Mouse (Mus musculus): ENCODE results near the gene Dhcr24.
A peak's percentile ranks its signal among the peaks of the same experiment; 100 is the strongest.

The Dhcr24 gene

GRCm38 (mm10) chr4:106599415-106599814 lies 38.6 kb downstream of the Dhcr24 start:
- no peak for DNase-seq (ENCODE audit: extremely low read depth, low read depth, low spot score)

- no peak for DNase-seq (ENCODE audit: extremely low read depth, low read depth, low spot score)
Observed at GRCm38 (mm10) chr4:106600770-106601169, 39.9 kb downstream of the Dhcr24 start.

- no peak for DNase-seq (ENCODE audit: extremely low read depth, low read depth, low spot score)
Observed at GRCm38 (mm10) chr4:106606639-106607554, 46.1 kb downstream of the Dhcr24 start.

GRCm38 (mm10) chr4:106607905-106608304 lies 47.1 kb downstream of the Dhcr24 start:
- no peak for DNase-seq (ENCODE audit: extremely low read depth, low read depth, low spot score)

- no peak for DNase-seq (ENCODE audit: extremely low read depth, low read depth, low spot score)
Observed at GRCm38 (mm10) chr4:106613105-106613504, 52.3 kb downstream of the Dhcr24 start.

- DNase-seq (ENCODE audit: extremely low read depth, low read depth, low spot score): no peak
Observed at GRCm38 (mm10) chr4:106613560-106613959, 52.7 kb downstream of the Dhcr24 start.

GRCm38 (mm10) chr4:106614180-106614797 lies 53.5 kb downstream of the Dhcr24 start:
- DNase-seq (ENCODE audit: extremely low read depth, low read depth, low spot score): no peak

GRCm38 (mm10) chr4:106614881-106615280 lies 54.0 kb downstream of the Dhcr24 start:
- DNase-seq (ENCODE audit: extremely low read depth, low read depth, low spot score): no peak

- no peak for DNase-seq (ENCODE audit: extremely low read depth, low read depth, low spot score)
Observed at GRCm38 (mm10) chr4:106615637-106616036, 54.8 kb downstream of the Dhcr24 start.

GRCm38 (mm10) chr4:106617056-106617455 lies 56.2 kb downstream of the Dhcr24 start, which contains the start of gene Lexm:
Gene Lexm (minus strand): TSS chr4:106617241.
- DNase-seq (ENCODE audit: extremely low read depth, low read depth, low spot score): no peak

GRCm38 (mm10) chr4:106618898-106619297 lies 58.1 kb downstream of the Dhcr24 start:
- DNase-seq (ENCODE audit: extremely low read depth, low read depth, low spot score): no peak

GRCm38 (mm10) chr4:106621428-106621827 lies 60.6 kb downstream of the Dhcr24 start:
- no peak for DNase-seq (ENCODE audit: extremely low read depth, low read depth, low spot score)

GRCm38 (mm10) chr4:106622030-106622493 lies 61.2 kb downstream of the Dhcr24 start, which contains the start of gene Ttc22:
Gene Ttc22 (plus strand): TSS chr4:106622432.
- DNase-seq (ENCODE audit: extremely low read depth, low read depth, low spot score): peak; percentile 65

- DNase-seq (ENCODE audit: extremely low read depth, low read depth, low spot score): no peak
Observed at GRCm38 (mm10) chr4:106622712-106623111, 61.9 kb downstream of the Dhcr24 start.

- DNase-seq (ENCODE audit: extremely low read depth, low read depth, low spot score): no peak
Observed at GRCm38 (mm10) chr4:106624271-106624670, 63.4 kb downstream of the Dhcr24 start.

GRCm38 (mm10) chr4:106627809-106628208 lies 67.0 kb downstream of the Dhcr24 start:
- no peak for DNase-seq (ENCODE audit: extremely low read depth, low read depth, low spot score)

- DNase-seq (ENCODE audit: extremely low read depth, low read depth, low spot score): no peak
Observed at GRCm38 (mm10) chr4:106628650-106629360, 68.0 kb downstream of the Dhcr24 start.

- DNase-seq (ENCODE audit: extremely low read depth, low read depth, low spot score): no peak
Observed at GRCm38 (mm10) chr4:106629374-106629773, 68.5 kb downstream of the Dhcr24 start.

GRCm38 (mm10) chr4:106630333-106631220 lies 69.7 kb downstream of the Dhcr24 start:
- DNase-seq (ENCODE audit: extremely low read depth, low read depth, low spot score): no peak

- no peak for DNase-seq (ENCODE audit: extremely low read depth, low read depth, low spot score)
Observed at GRCm38 (mm10) chr4:106632313-106632712, 71.5 kb downstream of the Dhcr24 start.

All from fat pad, adult 2 months (tissue).